Mouse (Mus musculus) embryo, embryonic 11.5 days (tissue): ENCODE results near the gene Ube4b.
A peak's percentile ranks its signal among the peaks of the same experiment; 100 is the strongest.

ENCODE experiments used
- DNase-seq: peaks from one replicate; pipeline ENCODE4 v3.0.0-alpha.2; 2012; ENCODE audit warnings: low read depth, low spot score

Ube4b gene

GRCm38 (mm10) chr4:149306712-149307595 is 119.6 kb downstream of the Ube4b start:
- peak; percentile 49 for DNase-seq

DNA sequence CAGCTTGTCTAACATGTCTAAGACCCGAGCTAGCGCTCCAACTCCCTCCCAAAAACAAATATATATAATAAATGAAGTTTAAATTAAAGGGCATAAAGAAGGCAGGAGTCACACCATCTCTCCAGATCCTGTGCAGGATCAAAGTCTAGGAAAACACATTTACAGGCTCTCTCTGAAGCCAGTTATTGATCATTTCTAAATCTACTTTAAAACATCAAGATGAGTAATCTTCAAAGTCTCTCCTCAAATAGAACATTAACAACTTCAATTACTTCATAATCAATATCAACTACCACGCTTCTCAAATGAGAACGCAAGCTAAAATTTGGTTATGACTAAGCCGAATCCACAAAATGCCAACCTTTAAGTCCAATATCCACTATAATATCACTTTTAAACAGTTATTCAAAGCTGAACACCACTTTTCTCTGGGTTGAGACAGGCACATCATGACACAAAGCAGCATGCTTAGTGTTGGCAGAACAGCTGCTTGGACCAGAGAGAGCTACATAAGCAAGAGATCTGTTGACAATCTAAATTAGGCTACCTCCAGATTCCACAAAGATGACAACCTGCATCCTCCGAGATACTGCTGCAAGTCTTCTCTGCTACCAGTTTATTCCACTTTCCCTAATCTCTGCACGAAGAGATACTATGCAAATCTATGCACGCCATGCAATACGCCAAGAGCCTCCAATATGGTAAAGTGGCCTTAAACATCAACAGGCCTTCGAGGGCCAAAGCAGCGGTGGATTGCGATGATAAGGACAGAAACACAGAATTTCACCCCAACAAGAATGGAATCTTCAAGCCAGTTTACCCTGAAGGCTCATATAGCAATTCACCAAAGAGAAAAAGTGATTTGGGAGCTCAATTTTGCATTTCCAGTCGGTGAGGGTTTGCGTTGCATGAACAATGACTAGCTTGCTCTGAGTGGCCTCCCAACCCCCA is 120.5 kb downstream of the Ube4b start:
- DNase-seq = no peak

DNA sequence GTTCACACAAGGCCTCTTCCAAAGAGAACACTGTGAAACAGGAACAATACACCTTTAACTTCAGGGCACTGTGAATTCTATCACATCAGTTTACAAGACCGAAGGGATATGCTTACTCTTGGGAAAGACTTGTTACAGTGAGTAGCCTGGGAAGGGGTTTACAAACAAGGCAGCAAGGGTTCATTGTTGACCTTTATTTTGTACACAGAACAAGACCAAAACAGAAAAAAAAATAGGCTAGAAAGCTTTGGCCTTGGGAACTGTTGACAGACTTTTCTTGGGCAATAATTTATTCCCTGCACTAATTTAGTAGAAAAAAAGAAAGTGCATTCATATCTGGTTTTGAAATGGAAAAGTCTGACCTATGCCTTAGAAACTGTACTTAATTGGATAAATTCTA is 122.1 kb downstream of the Ube4b start:
- no peak for DNase-seq

DNA sequence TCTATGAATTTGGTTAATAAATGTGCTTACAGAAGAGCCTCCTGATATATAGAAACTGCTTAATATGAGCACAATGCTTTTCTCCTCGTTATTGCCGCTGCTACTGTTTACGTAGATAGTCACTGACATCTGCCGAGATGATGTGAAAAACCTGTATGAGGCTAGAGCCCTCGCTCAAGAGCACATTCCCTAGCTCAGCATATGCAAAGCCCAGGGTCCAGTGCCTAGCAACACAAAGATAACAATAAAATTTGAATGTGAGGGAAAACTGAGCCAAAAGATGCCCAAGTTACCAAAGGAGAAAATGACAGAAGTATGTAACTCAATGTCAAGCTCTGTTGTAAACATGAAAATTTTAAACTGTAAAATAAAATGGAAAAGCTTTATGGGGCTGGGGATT is 123.0 kb downstream of the Ube4b start:
- no peak for DNase-seq

GRCm38 (mm10) chr4:149302751-149303150 is 123.8 kb downstream of the Ube4b start:
- DNase-seq = no peak

DNA sequence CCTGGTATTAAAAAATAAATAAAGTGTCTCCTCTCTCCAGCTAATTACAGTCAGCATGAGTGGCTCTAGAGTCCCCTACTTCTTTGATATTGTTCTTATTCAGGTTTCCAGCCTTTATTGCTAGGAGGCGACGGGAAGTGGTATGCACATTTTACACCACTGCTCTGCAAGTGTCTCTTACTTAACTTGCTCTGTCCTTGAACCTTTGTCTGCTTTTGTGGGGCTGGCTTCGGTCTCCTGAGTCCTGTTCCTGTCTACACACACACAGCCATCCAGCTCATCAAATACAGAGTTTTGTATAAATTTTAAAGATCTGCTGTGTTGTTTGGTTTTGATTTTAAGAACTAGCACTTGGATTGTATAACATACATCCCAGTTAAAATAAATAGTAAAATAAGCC is 124.4 kb downstream of the Ube4b start:
- no peak for DNase-seq

GRCm38 (mm10) chr4:149296501-149296900 is 130.0 kb downstream of the Ube4b start:
- DNase-seq = no peak

GRCm38 (mm10) chr4:149292984-149293383 is 133.6 kb downstream of the Ube4b start:
- no peak for DNase-seq

DNA sequence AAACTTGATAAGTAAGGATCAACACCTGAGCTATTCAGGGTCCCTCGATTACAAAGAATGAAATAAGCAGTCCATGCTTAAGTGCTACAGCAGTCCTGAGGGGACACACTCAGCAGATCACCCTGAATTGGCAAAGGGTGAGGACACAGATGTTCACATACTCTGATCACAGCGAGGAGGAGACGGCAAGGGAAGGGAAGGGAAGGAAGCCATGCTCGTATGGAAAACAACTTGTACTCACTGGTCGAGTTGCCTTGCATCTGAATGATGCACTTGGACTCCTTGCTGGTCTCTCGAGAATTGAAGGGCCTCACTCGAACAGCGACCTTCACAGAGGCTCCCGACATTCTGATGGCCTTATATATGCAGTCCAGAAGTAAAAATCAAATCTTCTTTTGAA is 135.5 kb downstream of the Ube4b start:
- no peak for DNase-seq

GRCm38 (mm10) chr4:149290157-149290750 is 136.3 kb downstream of the Ube4b start:
- no peak for DNase-seq

DNA sequence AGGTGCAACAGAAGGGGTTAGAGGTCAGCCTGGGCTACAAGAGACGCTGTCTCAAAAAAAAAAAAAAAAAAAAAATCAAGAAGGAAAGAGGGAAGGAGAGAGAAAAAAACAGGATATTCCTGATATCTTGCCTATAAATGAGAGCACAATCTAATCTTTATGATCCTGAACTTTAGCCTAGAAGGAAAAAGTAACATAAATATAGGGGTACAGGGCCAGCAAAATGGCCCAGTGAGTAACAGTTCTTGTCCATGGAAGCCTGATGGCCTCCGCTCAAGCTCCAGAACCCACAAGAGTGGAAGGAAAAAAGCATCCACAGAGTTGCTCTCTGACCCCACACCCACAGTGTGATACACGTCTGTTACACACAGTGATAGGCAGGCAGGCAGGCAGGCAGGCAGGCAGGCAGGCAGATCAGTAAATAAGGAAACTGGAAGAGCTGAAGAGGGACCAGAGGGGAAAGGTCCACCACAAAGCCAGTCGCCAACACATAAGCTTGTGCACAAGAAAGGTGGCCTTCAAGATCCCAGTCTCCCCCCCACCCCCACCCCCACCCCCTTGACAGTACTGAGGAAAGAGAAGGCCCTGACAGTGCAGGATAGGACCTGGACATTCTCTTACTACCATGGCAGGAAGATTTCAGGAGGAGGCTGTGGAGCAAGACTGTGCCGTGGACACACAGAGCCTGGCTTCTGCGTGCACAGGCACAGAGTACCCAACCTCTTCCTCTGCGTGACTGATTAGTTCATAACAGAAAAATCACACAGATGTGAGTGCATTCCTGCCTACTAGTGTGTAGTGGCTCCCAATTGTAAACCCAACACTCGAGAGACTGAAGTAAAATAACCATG is 140.0 kb downstream of the Ube4b start:
- no peak for DNase-seq

GRCm38 (mm10) chr4:149285691-149286090 is 140.9 kb downstream of the Ube4b start:
- no peak for DNase-seq

- DNase-seq = no peak
These were observed 143.5 kb downstream of the Ube4b start for GRCm38 (mm10) chr4:149283018-149283417.

DNA sequence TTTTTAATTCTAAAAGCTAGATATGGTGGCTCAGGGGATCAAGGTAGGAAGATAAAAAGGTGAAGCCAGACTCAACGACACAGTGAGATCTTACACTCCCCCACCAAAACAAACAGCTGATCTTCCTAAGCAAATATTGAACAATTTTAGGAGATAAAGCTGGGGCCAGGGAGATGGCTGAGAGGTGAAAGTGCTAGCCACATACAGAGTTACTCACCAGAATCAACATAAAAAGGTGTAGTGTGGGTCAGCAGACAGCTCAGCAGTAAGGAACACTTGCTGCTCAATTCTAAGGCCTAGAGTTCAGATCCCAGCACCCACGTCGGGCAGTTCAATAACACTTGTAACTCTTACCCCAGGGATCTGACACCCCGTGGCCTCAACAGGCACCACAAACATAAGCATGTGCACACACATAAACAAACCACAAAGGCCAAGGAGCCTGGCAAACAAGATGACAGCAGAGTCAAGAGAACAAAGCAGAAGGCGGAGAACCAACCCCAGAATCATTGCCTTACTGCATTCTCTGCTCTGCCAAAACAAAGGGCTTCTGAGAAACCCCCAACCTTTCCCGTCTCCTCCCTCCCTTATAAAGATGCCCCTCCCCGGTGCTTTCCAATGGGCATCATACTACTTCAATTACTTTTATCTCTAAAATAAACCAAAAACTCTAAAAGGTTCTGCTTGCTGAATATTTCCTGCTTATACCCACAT is 144.4 kb downstream of the Ube4b start:
- no peak for DNase-seq
